In genomic region chr7:49202971-49203370, GRCm38 (mm10) we compare ENCODE assay signal across 22 mouse cellular contexts.
DNase-seq lines count a peak whose midpoint lies in the region; ATAC-seq lines count a peak whose summit lies in the region.
"Had no signal": no experiment of that assay in that cellular context is flagged by ENCODE, and none has a peak within 500 bp of the region (broad histone marks: within the 10 kb centered on the region; RNA-seq: fewer than 3 reads in every experiment).

No protein-coding gene starts in this region.

- no peaks in the 10 kb centered on the region for H3K27me3 ChIP-seq in embryonic facial prominence, embryonic 14.5 days (replicated peaks; ENCODE audit: control insufficient read depth, insufficient read depth, low read length)
- H3K27me3 ChIP-seq in embryonic facial prominence, embryonic 10.5 days (replicated peaks; ENCODE audit: low read depth, poor library complexity, severe bottlenecking) = no peaks in the 10 kb centered on the region
- H3K27me3 ChIP-seq in intestine, embryonic 16.5 days (replicated peaks; ENCODE audit: control insufficient read depth, insufficient read depth, low read length) = no peaks in the 10 kb centered on the region
- H3K27me3 ChIP-seq: forebrain, embryonic 15.5 days; kidney, embryonic 15.5 days; limb, embryonic 12.5 days; stomach, embryonic 15.5 days had no signal

- H3K4me1 ChIP-seq in embryonic facial prominence, embryonic 14.5 days (ENCODE audit: control insufficient read depth, insufficient read depth, low read length) = no peaks in the 10 kb centered on the region; the same call in 1 of the 2 replicates
- H3K4me1 ChIP-seq in embryonic facial prominence, embryonic 10.5 days = 0 out of 2 replicates have a peak, but pooled peaks cover 2% of the 10 kb centered on the region
- peaks cover 6% of the 10 kb centered on the region for H3K4me1 ChIP-seq in intestine, embryonic 16.5 days (ENCODE audit: control insufficient read depth, insufficient read depth, low read length)
- H3K4me1 ChIP-seq: limb, embryonic 12.5 days; stomach, embryonic 15.5 days had no signal

- no peak overlapping the region for H3K4me3 ChIP-seq in embryonic facial prominence, embryonic 14.5 days (ENCODE audit: low read depth, low read length)
- H3K4me3 ChIP-seq in embryonic facial prominence, embryonic 10.5 days = no peak overlapping the region
- H3K4me3 ChIP-seq in intestine, embryonic 16.5 days (ENCODE audit: low read length) = no peak overlapping the region
- H3K4me3 ChIP-seq: erythroblast, embryonic 14.5 days; forebrain, embryonic 15.5 days; kidney, embryonic 15.5 days; layer of hippocampus, adult 2 months; limb, embryonic 12.5 days; stomach, embryonic 15.5 days had no signal

- no peaks in the 10 kb centered on the region for H3K36me3 ChIP-seq in embryonic facial prominence, embryonic 14.5 days (ENCODE audit: control insufficient read depth, insufficient read depth, low read length)
- H3K36me3 ChIP-seq in embryonic facial prominence, embryonic 10.5 days (replicated peaks) = no peaks in the 10 kb centered on the region
- no peaks in the 10 kb centered on the region for H3K36me3 ChIP-seq in intestine, embryonic 16.5 days (ENCODE audit: control insufficient read depth, insufficient read depth, low read length)
- H3K36me3 ChIP-seq: forebrain, embryonic 15.5 days; G1E; kidney, embryonic 15.5 days; limb, embryonic 12.5 days; stomach, embryonic 15.5 days had no signal

- H3K4me2 ChIP-seq in embryonic facial prominence, embryonic 14.5 days (ENCODE audit: low read depth, low read length) = no peak overlapping the region
- no peak overlapping the region for H3K4me2 ChIP-seq in intestine, embryonic 16.5 days (ENCODE audit: low read depth, low read length)
- H3K4me2 ChIP-seq: forebrain, embryonic 15.5 days; kidney, embryonic 15.5 days; limb, embryonic 12.5 days; stomach, embryonic 15.5 days had no signal

- H3K9ac ChIP-seq in embryonic facial prominence, embryonic 14.5 days (ENCODE audit: low read depth, low read length) = no peak overlapping the region
- 0 out of 2 replicates have a peak overlapping the region, but pooled peaks have one; percentile 40 for H3K9ac ChIP-seq in intestine, embryonic 16.5 days (ENCODE audit: low read depth, low read length)
- H3K9ac ChIP-seq: forebrain, embryonic 15.5 days; kidney, embryonic 15.5 days; limb, embryonic 12.5 days; liver, embryonic 14.5 days; stomach, embryonic 15.5 days had no signal

- H3K9me3 ChIP-seq in embryonic facial prominence, embryonic 14.5 days (ENCODE audit: control insufficient read depth, low read length) = no peaks in the 10 kb centered on the region
- no peaks in the 10 kb centered on the region for H3K9me3 ChIP-seq in embryonic facial prominence, embryonic 10.5 days
- no peaks in the 10 kb centered on the region for H3K9me3 ChIP-seq in intestine, embryonic 16.5 days (ENCODE audit: control insufficient read depth, low read length)
- H3K9me3 ChIP-seq: forebrain, embryonic 15.5 days; kidney, embryonic 15.5 days; limb, embryonic 12.5 days; megakaryocyte, embryonic 14.5 days; stomach, embryonic 15.5 days had no signal

- 53% methylated on average over 4 of the region's 4 CpGs for WGBS in embryonic facial prominence, embryonic 14.5 days
- 69% methylated on average over 4 of the region's 4 CpGs for WGBS in embryonic facial prominence, embryonic 10.5 days
- WGBS in intestine, embryonic 16.5 days = 51% methylated on average over 4 of the region's 4 CpGs

- DNase-seq in embryonic facial prominence, embryonic 14.5 days (ENCODE audit: low spot score) = peak; percentile 48
- no peak for DNase-seq in embryonic facial prominence, embryonic 10.5 days (ENCODE audit: low spot score)
- peak; percentile 8 for DNase-seq in 416B (ENCODE audit: low read depth)
- DNase-seq in left cerebral cortex, adult 18-20 months (ENCODE audit: low spot score in 2 of 2) = no peak
- DNase-seq in adrenal gland, postnatal 25 days = no peak
- no peak for DNase-seq in urinary bladder, postnatal 4 days (ENCODE audit: low spot score in 2 of 2)
- DNase-seq: gastrocnemius, postnatal 36 days; heart, postnatal 4 days; right cerebral cortex, adult 18-20 months; thymus, postnatal 14 days had no signal

- peak; percentile 30; the same call in 1 of the 2 replicates for ATAC-seq in embryonic facial prominence, embryonic 14.5 days (ENCODE audit: low read depth)
- peak; percentile 11 for ATAC-seq in activated CD4-positive, CD25-positive, alpha-beta regulatory T cell, adult 4 months
- ATAC-seq in intestine, embryonic 16.5 days = peak; percentile 53
- ATAC-seq: forebrain, embryonic 15.5 days; midbrain, embryonic 16.5 days had no signal

- H3K27ac ChIP-seq in embryonic facial prominence, embryonic 14.5 days (replicated peaks; ENCODE audit: low read depth, low read length) = no peak overlapping the region
- no peak overlapping the region for H3K27ac ChIP-seq in embryonic facial prominence, embryonic 10.5 days (replicated peaks)
- H3K27ac ChIP-seq in intestine, embryonic 16.5 days (ENCODE audit: low read length) = no peak overlapping the region
- H3K27ac ChIP-seq: forebrain, embryonic 15.5 days; kidney, embryonic 15.5 days; layer of hippocampus, adult 2 months; limb, embryonic 12.5 days; liver, embryonic 14.5 days; stomach, embryonic 15.5 days had no signal

Comparison
In these comparisons a context has a peak if more than half of its experiments do, and no peak if none do; other contexts are left out.
1. DNase-seq: peak in embryonic facial prominence, embryonic 14.5 days (single experiment) and 416B (single experiment); none in embryonic facial prominence, embryonic 10.5 days (single experiment), left cerebral cortex, adult 18-20 months (0 of 2), adrenal gland, postnatal 25 days (single experiment) and urinary bladder, postnatal 4 days (0 of 2).
2. Peak in every context shown above with its lines, with median percentiles within 50 percentile points of each other: ATAC-seq.